Mouse (Mus musculus) heart, adult 8-10 months (tissue): ENCODE data around the gene Tigd2. TPM values are rescaled to one million over a fixed set of nuclear protein-coding genes. Genes with fewer than 3 reads are reported as not detected.
A peak's percentile ranks its signal among the peaks of the same experiment; 100 is the strongest.
"Not testable (repeated sequence)": the region's sequence is repeated elsewhere in the genome, so short reads cannot be mapped to it uniquely, and the experiment has no call there.

Experiments used
- DNase-seq: peaks from one replicate; pipeline ENCODE4 v3.0.0; 2022; ENCODE audit warnings: low spot score
- total RNA-seq, 4 experiments: library from RNA; stranded (reverse); gene quantifications; 2 replicates each; pipeline ENCODE4 v1.2.4; 2022

Tigd2 gene
- 10 to 100 TPM; 10.7 to 14.2 (median 12.3) TPM for total RNA-seq

- peak; percentile 85 for DNase-seq
Measured at GRCm38 (mm10) chr6:59208685-59209298, at the start of gene Tigd2. TSS of gene Tigd2 (plus strand) at chr6:59208870.

GRCm38 (mm10) chr6:59161801-59162478, 46.7 kb upstream of the Tigd2 start:
- DNase-seq: no peak

- DNase-seq: no peak
Measured at GRCm38 (mm10) chr6:59162887-59163286, 45.8 kb upstream of the Tigd2 start.

GRCm38 (mm10) chr6:59163407-59163806, 45.3 kb upstream of the Tigd2 start:
- no peak for DNase-seq

- no peak for DNase-seq
Measured at GRCm38 (mm10) chr6:59168939-59169338, 39.7 kb upstream of the Tigd2 start.

GRCm38 (mm10) chr6:59171230-59171629, 37.4 kb upstream of the Tigd2 start:
- no peak for DNase-seq

- no peak for DNase-seq
Measured at GRCm38 (mm10) chr6:59173940-59174339, 34.7 kb upstream of the Tigd2 start.

GRCm38 (mm10) chr6:59178051-59178450, 30.6 kb upstream of the Tigd2 start:
- no peak for DNase-seq

- DNase-seq: peak; percentile 75
Measured at GRCm38 (mm10) chr6:59180376-59180996, 28.2 kb upstream of the Tigd2 start.

- DNase-seq: peak; percentile 62
Measured at GRCm38 (mm10) chr6:59185010-59185699, 23.5 kb upstream of the Tigd2 start.

- DNase-seq: no peak
Measured at GRCm38 (mm10) chr6:59190006-59190405, 18.7 kb upstream of the Tigd2 start.

- DNase-seq: not testable (repeated sequence)
Measured at GRCm38 (mm10) chr6:59194518-59194917, 14.2 kb upstream of the Tigd2 start.

- no peak for DNase-seq
Measured at GRCm38 (mm10) chr6:59195849-59196635, 12.6 kb upstream of the Tigd2 start.

- DNase-seq: no peak
Measured at GRCm38 (mm10) chr6:59196746-59197145, 11.9 kb upstream of the Tigd2 start.

GRCm38 (mm10) chr6:59198356-59198755, 10.3 kb upstream of the Tigd2 start:
- no peak for DNase-seq

GRCm38 (mm10) chr6:59199021-59199420, 9.6 kb upstream of the Tigd2 start:
- no peak for DNase-seq

- no peak for DNase-seq
Measured at GRCm38 (mm10) chr6:59207561-59207960, 1.1 kb upstream of the Tigd2 start.

GRCm38 (mm10) chr6:59209299-59209707, 633 bp downstream of the Tigd2 start:
- DNase-seq: peak; percentile 42

- DNase-seq: no peak
Measured at GRCm38 (mm10) chr6:59233191-59233590, 24.5 kb downstream of the Tigd2 start.

GRCm38 (mm10) chr6:59233651-59234050, 25.0 kb downstream of the Tigd2 start:
- DNase-seq: no peak

- DNase-seq: no peak
Measured at GRCm38 (mm10) chr6:59249675-59250074, 41.0 kb downstream of the Tigd2 start.

- DNase-seq: no peak
Measured at GRCm38 (mm10) chr6:59250536-59250935, 41.9 kb downstream of the Tigd2 start.
